Mouse (Mus musculus) cortical plate, adult 2 months (tissue): ENCODE measurements around the gene Gm21312. TPM values are rescaled to one million over a fixed set of nuclear protein-coding genes. Genes with fewer than 3 reads are reported as not detected.
"Not testable (repeated sequence)": the region's sequence is repeated elsewhere in the genome, so short reads cannot be mapped to it uniquely, and the experiment has no call there.

Experiments used
- H3K27ac ChIP-seq: fragments of 200-500 bp; 2 replicates; pipeline ENCODE4 v1.5.1; 2012; ENCODE audit warnings: low read length, control low read depth, inconsistent platforms; ENCODE audit not compliant: insufficient read depth
- H3K4me1 ChIP-seq: fragments of 200-500 bp; 2 replicates; pipeline ENCODE4 v1.6.1; 2011; ENCODE audit warnings: low read length; ENCODE audit not compliant: control insufficient read depth, insufficient read depth
- H3K4me3 ChIP-seq: fragments of 200-500 bp; 2 replicates; pipeline ENCODE4 v1.5.1; 2011; ENCODE audit warnings: mild to moderate bottlenecking, low read length, control low read depth; ENCODE audit not compliant: insufficient read depth
- CTCF ChIP-seq: fragments of 200-500 bp; IDR thresholded peaks from 2 replicates; pipeline ENCODE4 v1.5.1; 2011; ENCODE audit warnings: mild to moderate bottlenecking, control low read depth, low read length; ENCODE audit not compliant: insufficient read depth; ENCODE audit errors: extremely low read depth
- POLR2A ChIP-seq: fragments of 200-500 bp; IDR thresholded peaks from 2 replicates; pipeline ENCODE4 v1.6.1; 2011; ENCODE audit warnings: mild to moderate bottlenecking, low read length, control low read depth; ENCODE audit not compliant: insufficient read depth; ENCODE audit errors: extremely low read depth
- polyA plus RNA-seq: library from polyadenylated mRNA; depleted of rRNA; stranded (reverse); fragments of >200 nt; gene quantifications from 2 replicates; pipeline ENCODE4 v1.2.3, GENCODE M21; 2012; rRNA removed

Gene Gm21312
- polyA plus RNA-seq: not detected in 2 replicates

DNA sequence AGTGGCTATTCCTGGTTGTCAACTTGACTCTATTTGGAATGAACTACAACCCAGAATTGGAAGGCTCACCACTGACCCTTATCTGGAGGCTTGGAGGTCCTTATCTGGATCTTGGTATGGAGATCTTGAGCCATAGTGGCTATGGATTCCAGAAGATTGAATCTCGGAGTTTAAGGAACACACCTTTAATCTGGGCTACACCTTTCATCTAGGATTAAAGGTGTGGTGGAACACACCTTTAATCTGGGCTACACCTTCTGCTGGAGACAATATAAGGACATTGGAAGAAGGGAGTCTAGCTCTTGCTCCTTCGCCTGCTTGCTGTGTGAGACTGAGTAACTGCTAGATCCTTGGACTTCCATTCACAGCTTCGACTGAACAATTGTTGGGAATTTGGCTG is at the start of gene Gm21312:
Gene Gm21312 (plus strand): TSS at position 301 of the 400 bp plus-strand sequence.
- H3K27ac ChIP-seq, H3K4me1 ChIP-seq, H3K4me3 ChIP-seq: not testable (repeated sequence)

DNA sequence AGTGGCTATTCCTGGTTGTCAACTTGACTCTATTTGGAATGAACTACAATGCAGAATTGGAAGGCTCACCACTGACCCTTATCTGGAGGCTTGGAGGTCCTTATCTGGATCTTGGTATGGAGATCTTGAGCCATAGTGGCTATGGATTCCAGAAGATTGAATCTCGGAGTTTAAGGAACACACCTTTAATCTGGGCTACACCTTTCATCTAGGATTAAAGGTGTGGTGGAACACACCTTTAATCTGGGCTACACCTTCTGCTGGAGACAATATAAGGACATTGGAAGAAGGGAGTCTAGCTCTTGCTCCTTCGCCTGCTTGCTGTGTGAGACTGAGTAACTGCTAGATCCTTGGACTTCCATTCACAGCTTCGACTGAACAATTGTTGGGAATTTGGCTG is 34.1 kb upstream of the Gm21312 start, which contains the start of gene Gm21293:
Gene Gm21293 (plus strand): TSS at position 301 of the 400 bp plus-strand sequence.
- not testable (repeated sequence) for H3K4me1 ChIP-seq, H3K27ac ChIP-seq, H3K4me3 ChIP-seq

DNA sequence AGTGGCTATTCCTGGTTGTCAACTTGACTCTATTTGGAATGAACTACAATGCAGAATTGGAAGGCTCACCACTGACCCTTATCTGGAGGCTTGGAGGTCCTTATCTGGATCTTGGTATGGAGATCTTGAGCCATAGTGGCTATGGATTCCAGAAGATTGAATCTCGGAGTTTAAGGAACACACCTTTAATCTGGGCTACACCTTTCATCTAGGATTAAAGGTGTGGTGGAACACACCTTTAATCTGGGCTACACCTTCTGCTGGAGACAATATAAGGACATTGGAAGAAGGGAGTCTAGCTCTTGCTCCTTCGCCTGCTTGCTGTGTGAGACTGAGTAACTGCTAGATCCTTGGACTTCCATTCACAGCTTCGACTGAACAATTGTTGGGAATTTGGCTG is 25.6 kb upstream of the Gm21312 start, which contains the start of gene Gm6763:
Gene Gm6763 (plus strand): TSS at position 301 of the 400 bp plus-strand sequence.
- H3K4me1 ChIP-seq, H3K4me3 ChIP-seq, H3K27ac ChIP-seq: not testable (repeated sequence)

DNA sequence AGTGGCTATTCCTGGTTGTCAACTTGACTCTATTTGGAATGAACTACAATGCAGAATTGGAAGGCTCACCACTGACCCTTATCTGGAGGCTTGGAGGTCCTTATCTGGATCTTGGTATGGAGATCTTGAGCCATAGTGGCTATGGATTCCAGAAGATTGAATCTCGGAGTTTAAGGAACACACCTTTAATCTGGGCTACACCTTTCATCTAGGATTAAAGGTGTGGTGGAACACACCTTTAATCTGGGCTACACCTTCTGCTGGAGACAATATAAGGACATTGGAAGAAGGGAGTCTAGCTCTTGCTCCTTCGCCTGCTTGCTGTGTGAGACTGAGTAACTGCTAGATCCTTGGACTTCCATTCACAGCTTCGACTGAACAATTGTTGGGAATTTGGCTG is 17.1 kb upstream of the Gm21312 start, which contains the start of gene Gm8764:
Gene Gm8764 (plus strand): TSS at position 301 of the 400 bp plus-strand sequence.
- H3K27ac ChIP-seq, H3K4me3 ChIP-seq, H3K4me1 ChIP-seq: not testable (repeated sequence)

DNA sequence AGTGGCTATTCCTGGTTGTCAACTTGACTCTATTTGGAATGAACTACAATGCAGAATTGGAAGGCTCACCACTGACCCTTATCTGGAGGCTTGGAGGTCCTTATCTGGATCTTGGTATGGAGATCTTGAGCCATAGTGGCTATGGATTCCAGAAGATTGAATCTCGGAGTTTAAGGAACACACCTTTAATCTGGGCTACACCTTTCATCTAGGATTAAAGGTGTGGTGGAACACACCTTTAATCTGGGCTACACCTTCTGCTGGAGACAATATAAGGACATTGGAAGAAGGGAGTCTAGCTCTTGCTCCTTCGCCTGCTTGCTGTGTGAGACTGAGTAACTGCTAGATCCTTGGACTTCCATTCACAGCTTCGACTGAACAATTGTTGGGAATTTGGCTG is 8.6 kb upstream of the Gm21312 start, which contains the start of gene Gm21304:
Gene Gm21304 (plus strand): TSS at position 301 of the 400 bp plus-strand sequence.
- not testable (repeated sequence) for H3K4me1 ChIP-seq, H3K27ac ChIP-seq, H3K4me3 ChIP-seq

DNA sequence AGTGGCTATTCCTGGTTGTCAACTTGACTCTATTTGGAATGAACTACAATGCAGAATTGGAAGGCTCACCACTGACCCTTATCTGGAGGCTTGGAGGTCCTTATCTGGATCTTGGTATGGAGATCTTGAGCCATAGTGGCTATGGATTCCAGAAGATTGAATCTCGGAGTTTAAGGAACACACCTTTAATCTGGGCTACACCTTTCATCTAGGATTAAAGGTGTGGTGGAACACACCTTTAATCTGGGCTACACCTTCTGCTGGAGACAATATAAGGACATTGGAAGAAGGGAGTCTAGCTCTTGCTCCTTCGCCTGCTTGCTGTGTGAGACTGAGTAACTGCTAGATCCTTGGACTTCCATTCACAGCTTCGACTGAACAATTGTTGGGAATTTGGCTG is 8.4 kb downstream of the Gm21312 start, which contains the start of gene Gm20765:
Gene Gm20765 (plus strand): TSS at position 301 of the 400 bp plus-strand sequence.
- H3K4me1 ChIP-seq: not testable (repeated sequence)

DNA sequence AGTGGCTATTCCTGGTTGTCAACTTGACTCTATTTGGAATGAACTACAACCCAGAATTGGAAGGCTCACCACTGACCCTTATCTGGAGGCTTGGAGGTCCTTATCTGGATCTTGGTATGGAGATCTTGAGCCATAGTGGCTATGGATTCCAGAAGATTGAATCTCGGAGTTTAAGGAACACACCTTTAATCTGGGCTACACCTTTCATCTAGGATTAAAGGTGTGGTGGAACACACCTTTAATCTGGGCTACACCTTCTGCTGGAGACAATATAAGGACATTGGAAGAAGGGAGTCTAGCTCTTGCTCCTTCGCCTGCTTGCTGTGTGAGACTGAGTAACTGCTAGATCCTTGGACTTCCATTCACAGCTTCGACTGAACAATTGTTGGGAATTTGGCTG is 16.9 kb downstream of the Gm21312 start, which contains the start of gene Gm4340:
Gene Gm4340 (plus strand): TSS at position 301 of the 400 bp plus-strand sequence.
- not testable (repeated sequence) for H3K4me3 ChIP-seq, H3K4me1 ChIP-seq, H3K27ac ChIP-seq

More for the DNA sequence above, 8.4 kb downstream of the Gm21312 start, which contains the start of gene Gm20765:
- not testable (repeated sequence) for H3K27ac ChIP-seq, H3K4me3 ChIP-seq

DNA sequence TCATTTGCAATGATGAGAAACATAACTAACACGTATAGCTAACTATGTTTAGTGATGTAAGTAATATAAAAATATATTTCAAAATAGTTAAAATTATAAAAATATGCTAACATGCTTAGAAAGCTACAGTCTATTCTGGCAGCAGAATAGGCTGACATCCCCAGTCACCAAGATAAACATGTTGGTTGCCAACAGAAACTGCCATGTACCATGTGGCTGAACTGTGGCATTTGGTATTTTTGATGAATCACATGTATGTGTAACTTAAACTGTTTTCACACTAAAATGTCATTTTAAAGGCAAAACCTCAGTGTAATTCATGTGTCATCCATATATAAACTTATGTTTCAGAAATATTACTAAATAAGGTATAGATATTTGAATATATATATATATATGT is 32.8 kb downstream of the Gm21312 start:
- Histone ChIP-seq H3K27ac (no peak overlapping the region), H3K4me3 (no peak overlapping the region), H3K4me1 (no peaks in the 10 kb centered on the region)
- no peak for TF ChIP-seq CTCF
- no peak for TF ChIP-seq POLR2A

DNA sequence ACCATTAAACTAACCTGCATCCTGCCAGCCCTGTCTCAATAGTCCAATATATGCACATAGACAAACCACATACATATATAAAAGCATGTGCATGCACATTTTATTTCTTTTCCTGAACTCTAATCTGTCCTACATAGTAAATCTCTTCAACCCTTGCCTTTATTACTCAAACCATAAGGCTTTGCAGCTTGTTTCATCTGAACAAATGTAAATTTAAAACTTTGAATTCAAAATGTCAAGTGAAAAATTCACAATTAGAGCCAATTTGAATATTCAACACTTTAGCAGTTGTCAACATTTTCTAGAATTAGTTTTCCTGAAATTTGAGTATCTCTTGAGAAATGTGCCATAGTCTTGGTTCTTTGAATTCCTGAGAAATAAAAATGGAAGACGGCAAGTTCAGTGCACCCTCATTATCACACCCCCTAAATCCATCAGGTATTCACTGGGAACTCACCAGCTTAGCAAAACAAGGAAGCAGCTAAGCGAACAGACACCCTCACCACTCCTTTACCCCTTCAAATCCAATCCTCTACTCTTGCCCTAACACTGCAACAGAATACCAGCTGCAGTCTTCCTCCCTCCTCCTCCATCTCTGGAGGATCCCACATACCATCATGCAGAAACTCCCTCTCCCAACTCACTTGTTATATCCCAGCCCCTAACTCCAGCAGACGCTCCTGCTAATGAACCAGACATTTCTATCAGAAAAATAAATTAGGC is 33.6 kb downstream of the Gm21312 start:
- no peak overlapping the region for H3K4me3 ChIP-seq
- no peak overlapping the region for H3K27ac ChIP-seq
- TF ChIP-seq POLR2A: no peak
- H3K4me1 ChIP-seq: no peaks in the 10 kb centered on the region

DNA sequence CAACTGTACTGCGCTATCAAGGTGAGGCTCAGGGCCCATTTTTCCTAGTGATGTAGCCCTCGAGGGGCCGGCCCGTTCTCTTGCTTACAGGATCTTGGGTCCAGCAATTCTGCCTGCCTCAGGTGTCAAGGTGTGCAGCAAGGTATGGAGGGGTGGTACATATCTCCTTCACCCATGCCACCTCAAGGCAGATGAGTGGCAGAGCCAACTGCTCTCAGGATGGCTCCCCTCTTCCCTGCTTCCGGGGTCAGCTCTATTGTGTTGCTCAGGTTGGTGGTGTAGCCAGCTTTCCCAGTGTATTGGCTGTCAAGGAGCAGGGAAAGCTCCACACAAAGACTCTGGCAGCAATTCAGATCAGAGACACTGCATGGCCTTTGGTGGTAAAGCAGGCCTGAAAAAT is 37.7 kb downstream of the Gm21312 start:
- H3K4me3 ChIP-seq: no peak overlapping the region
- TF ChIP-seq POLR2A: no peak
- TF ChIP-seq CTCF: no peak

DNA sequence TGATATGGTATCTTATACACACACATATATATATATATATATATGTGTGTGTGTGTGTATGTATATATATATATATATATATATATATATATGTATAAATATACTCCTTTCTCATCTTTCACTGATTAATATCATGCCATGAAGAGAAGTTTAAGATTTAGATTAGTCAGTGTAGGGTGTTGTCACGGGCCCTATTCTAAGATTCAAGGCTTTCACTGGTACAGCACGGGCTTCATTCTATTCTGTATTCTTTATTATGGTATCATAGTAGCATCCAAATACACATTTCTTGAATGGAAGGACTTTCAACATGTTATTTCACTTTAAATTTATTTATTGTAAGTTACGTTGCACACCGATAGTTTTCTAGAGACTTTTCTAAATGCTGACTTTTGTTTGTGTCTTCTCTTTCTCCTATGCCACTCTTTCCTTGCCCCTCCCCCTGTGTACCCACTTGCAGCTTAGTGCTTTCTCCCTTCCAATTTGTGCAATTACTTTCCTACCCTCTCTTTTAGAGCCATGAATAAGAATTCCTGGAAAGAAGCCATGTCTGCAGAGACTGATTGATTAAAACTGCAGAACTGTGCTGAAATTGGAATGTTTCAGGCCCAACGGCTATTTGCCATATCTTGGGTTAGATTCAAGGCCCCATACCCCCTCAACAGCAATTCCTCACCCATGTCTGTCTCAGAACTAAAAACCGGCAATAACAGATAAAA is 43.6 kb downstream of the Gm21312 start:
- no peak overlapping the region for H3K4me3 ChIP-seq
- TF ChIP-seq CTCF: no peak
- TF ChIP-seq POLR2A: no peak

More for the DNA sequence above, 37.7 kb downstream of the Gm21312 start:
- no peaks in the 10 kb centered on the region for H3K4me1 ChIP-seq
- no peak overlapping the region for H3K27ac ChIP-seq

More for the DNA sequence above, 43.6 kb downstream of the Gm21312 start:
- Histone ChIP-seq H3K4me1 (no peaks in the 10 kb centered on the region), H3K27ac (no peak overlapping the region)

Other genes with a start within 250 kb of the Gm21312 start
- not detected in 2 replicates for gene Gm21293, start 34.0 kb upstream of the Gm21312 start, polyA plus RNA-seq
- not detected in 2 replicates for gene Gm6763, start 25.5 kb upstream of the Gm21312 start, polyA plus RNA-seq
- not detected in 2 replicates for gene Gm8764, start 17.0 kb upstream of the Gm21312 start, polyA plus RNA-seq
- gene Gm21304, start 8.5 kb upstream of the Gm21312 start, polyA plus RNA-seq: not detected in 2 replicates
- gene Gm20765, start 8.5 kb downstream of the Gm21312 start, polyA plus RNA-seq: not detected in 2 replicates
- not detected in 2 replicates for gene Gm4340, start 17.0 kb downstream of the Gm21312 start, polyA plus RNA-seq